8 mouse cellular contexts compared by ENCODE assay signal in the genomic region with DNA sequence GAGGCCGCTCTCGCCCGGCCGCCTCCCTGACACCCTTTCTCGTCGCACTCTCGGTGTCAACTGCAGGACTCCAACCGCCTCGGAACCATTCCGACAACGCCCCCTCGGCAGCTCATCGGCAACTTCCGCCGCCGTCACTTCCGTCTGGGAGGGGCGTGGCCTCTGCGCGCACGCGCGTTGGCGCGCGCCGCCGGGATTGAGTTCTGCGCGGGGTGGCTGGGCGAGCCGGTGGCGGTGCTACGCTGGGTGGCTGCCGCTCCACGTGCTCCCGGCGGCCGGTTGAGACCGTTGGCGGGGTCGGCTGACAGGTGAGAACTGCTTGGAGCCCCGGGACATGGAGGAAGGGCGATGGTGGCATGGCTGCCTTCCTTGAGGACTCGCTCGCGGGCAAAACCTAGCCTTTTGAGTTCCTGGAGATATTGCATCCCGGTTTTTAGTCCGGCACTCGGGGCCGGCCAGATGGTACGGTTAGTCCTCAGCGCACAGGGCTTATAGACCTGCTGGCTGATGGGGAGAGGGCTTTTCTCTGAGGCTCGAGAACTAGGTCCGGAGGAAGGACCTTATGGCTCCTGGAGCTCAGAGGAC. TPM values are rescaled to one million over a fixed set of nuclear protein-coding genes. Genes with fewer than 3 reads are reported as not detected.
DNase-seq lines count a peak whose midpoint lies in the region; ATAC-seq and TF ChIP-seq lines count a peak whose summit lies in the region.

A gene (minus strand): TSS at position 130 of the 585 bp plus-strand sequence.
A gene (plus strand): TSS at position 143 of the 585 bp plus-strand sequence.

- H3K4me2 ChIP-seq in forebrain, embryonic 13.5 days, result peak within 1 kb of the TSS; percentile 92
- peak within 1 kb of the TSS; percentile 90 for H3K4me2 ChIP-seq in neural tube, embryonic 15.5 days

- no peaks in the 10 kb centered on the region for H3K4me1 ChIP-seq in ES-Bruce4 (ENCODE audit: control insufficient read depth, insufficient read depth, low read length)
- H3K4me1 ChIP-seq in forebrain, embryonic 13.5 days, result peaks cover 28% of the 10 kb centered on the region
- H3K4me1 ChIP-seq in neural tube, embryonic 15.5 days, result peaks cover 43% of the 10 kb centered on the region

- no peak for TF ChIP-seq EP300 in ES-Bruce4 (IDR thresholded peaks at IDR 0.05; ENCODE audit: insufficient read depth, low read depth, low read length)

- WGBS in forebrain, embryonic 13.5 days, result under 1% methylated on average over 54 of the region's 55 CpGs
- under 1% methylated on average over 55 of the region's 55 CpGs for WGBS in neural tube, embryonic 15.5 days

- no peaks in the 10 kb centered on the region for H3K9me3 ChIP-seq in ES-Bruce4 (replicated peaks; ENCODE audit: control insufficient read depth, insufficient read depth, low read length, poor library complexity, severe bottlenecking)
- no peaks in the 10 kb centered on the region for H3K9me3 ChIP-seq in forebrain, embryonic 13.5 days (replicated peaks)
- no peaks in the 10 kb centered on the region for H3K9me3 ChIP-seq in neural tube, embryonic 15.5 days (replicated peaks)

- TF ChIP-seq CTCF in ES-Bruce4 (IDR thresholded peaks at IDR 0.05; ENCODE audit: low read depth, low read length), result no peak

- peak; percentile 40 for TF ChIP-seq POLR2A in ES-Bruce4 (IDR thresholded peaks at IDR 0.05; ENCODE audit: insufficient read depth, low read length)

- intact Hi-C loops in heart, postnatal 14 days (cut with DNase I), result no loop called here

- peak within 1 kb of the TSS; percentile 87 for H3K4me3 ChIP-seq in ES-Bruce4 (ENCODE audit: low read depth, low read length)
- H3K4me3 ChIP-seq in forebrain, embryonic 13.5 days, result peak within 1 kb of the TSS; percentile 93
- peak within 1 kb of the TSS; percentile 97 for H3K4me3 ChIP-seq in neural tube, embryonic 15.5 days (replicated peaks)

- H3K27ac ChIP-seq in ES-Bruce4 (ENCODE audit: insufficient read depth, low read length), result no peak within 1 kb of the TSS
- H3K27ac ChIP-seq in forebrain, embryonic 13.5 days, result peak within 1 kb of the TSS; percentile 70
- H3K27ac ChIP-seq in neural tube, embryonic 15.5 days (replicated peaks), result peak within 1 kb of the TSS; percentile 90

- H3K36me3 ChIP-seq in ES-Bruce4 (ENCODE audit: control insufficient read depth, insufficient read depth, low read length, poor library complexity, severe bottlenecking), result peaks cover 12% of the 10 kb centered on the region
- H3K36me3 ChIP-seq in forebrain, embryonic 13.5 days (ENCODE audit: poor library complexity, severe bottlenecking), result peaks cover 33% of the 10 kb centered on the region
- H3K36me3 ChIP-seq in neural tube, embryonic 15.5 days, result peaks cover 25% of the 10 kb centered on the region

- no peaks in the 10 kb centered on the region for H3K27me3 ChIP-seq in ES-Bruce4 (ENCODE audit: control insufficient read depth, insufficient read depth, low read length, poor library complexity, severe bottlenecking)
- H3K27me3 ChIP-seq in forebrain, embryonic 13.5 days, result no peaks in the 10 kb centered on the region
- H3K27me3 ChIP-seq in neural tube, embryonic 15.5 days (replicated peaks), result no peaks in the 10 kb centered on the region

- H3K9ac ChIP-seq in ES-Bruce4 (ENCODE audit: low read depth, poor library complexity, severe bottlenecking), result peak within 1 kb of the TSS; percentile 81
- peak within 1 kb of the TSS; percentile 90 for H3K9ac ChIP-seq in forebrain, embryonic 13.5 days
- peak within 1 kb of the TSS; percentile 85 for H3K9ac ChIP-seq in neural tube, embryonic 15.5 days (replicated peaks)

- peak; percentile 80 for ATAC-seq in cerebellum, adult (ENCODE audit: insufficient number of reproducible peaks, low FRiP score, low TSS enrichment)
- ATAC-seq in forebrain, embryonic 13.5 days, result peak; percentile 94
- ATAC-seq in neural tube, embryonic 15.5 days (ENCODE audit: low FRiP score), result peak; percentile 93

- peak; percentile 97 to 98 for DNase-seq in heart, postnatal 14 days
- DNase-seq in layer of hippocampus, adult 11-12 months (ENCODE audit: low spot score), result peak; percentile 93
- DNase-seq in lung, adult 18-20 months, result peak; percentile 93
- peak; percentile 91 for DNase-seq in testis, postnatal 14 days (ENCODE audit: low spot score)

RNA-seq across cellular contexts. Expression of the first gene that starts in this region (rescaled TPM):
- polyA plus RNA-seq in ES-Bruce4 (2011; ENCODE audit: insufficient read depth, insufficient read length, low read depth, missing spikeins), result 5.6 and 7.1 TPM in 2 replicates
- 21.2 and 22.7 TPM in 2 replicates for polyA plus RNA-seq in forebrain, embryonic 13.5 days (2015; fragmentation: Nextera tagmentation; extraction: Ambion mirVana)
- total RNA-seq in heart, postnatal 14 days (2021), result 1 to 10 TPM; 4.8 to 5.5 TPM
- 15.0 and 16.2 TPM in 2 replicates for polyA plus RNA-seq in neural tube, embryonic 15.5 days (2015; fragmentation: Nextera tagmentation; extraction: Ambion mirVana)

RNA-seq across cellular contexts. Expression of the second gene that starts in this region (rescaled TPM):
- polyA plus RNA-seq in ES-Bruce4 (2011; ENCODE audit: insufficient read depth, insufficient read length, low read depth, missing spikeins), result 206 and 208 TPM in 2 replicates
- polyA plus RNA-seq in forebrain, embryonic 13.5 days (2015; fragmentation: Nextera tagmentation; extraction: Ambion mirVana), result 93.5 and 96.4 TPM in 2 replicates
- 10 to 100 TPM; 13.1 to 13.7 TPM for total RNA-seq in heart, postnatal 14 days (2021)
- polyA plus RNA-seq in neural tube, embryonic 15.5 days (2015; fragmentation: Nextera tagmentation; extraction: Ambion mirVana), result 38.7 and 54.4 TPM in 2 replicates
